Mouse (Mus musculus) gastrocnemius, postnatal 4 days (tissue): ENCODE data around the gene Kdelr3. TPM values are rescaled to one million over a fixed set of nuclear protein-coding genes. Genes with fewer than 3 reads are reported as not detected.

Experiments used
- DNase-seq, 2 experiments: peaks; one replicate each; pipeline ENCODE4 v3.0.0; 2021 to 2022; ENCODE audit warnings: low spot score in 2 of 2, mixed read lengths in 2 of 2
- long read RNA-seq, 2 experiments: library from polyadenylated mRNA; stranded (forward); transcript quantifications; one replicate each; pipeline ENCODE4 v2.0.0; 2021
- total RNA-seq, 2 experiments: library from RNA; stranded (reverse); gene quantifications; 2 replicates each; pipeline ENCODE4 v1.2.3; 2021

The Kdelr3 gene
- 10 to 100 TPM; 49.1 to 55.1 TPM for total RNA-seq
- long read RNA-seq, experiment 1, transcript Kdelr3-201 (5 exons, 1,411 nt), result major isoform, 37 of 40 reads
- long read RNA-seq, experiment 1, partial matches to known transcripts, result 1 of 40 reads
- long read RNA-seq, experiment 1, other reads (novel, unspliced or antisense), result 2 of 40 reads
- long read RNA-seq, experiment 2, transcript Kdelr3-201 (5 exons, 1,411 nt), result major isoform, 34 of 39 reads
- long read RNA-seq, experiment 2, partial matches to known transcripts, result 3 of 39 reads
- long read RNA-seq, experiment 2, other reads (novel, unspliced or antisense), result 2 of 39 reads

GRCm38 (mm10) chr15:79516171-79517096 lies at the start of gene Kdelr3:
TSS of gene Kdelr3 (plus strand) at chr15:79516411.
- DNase-seq, result peak; percentile 78 to 88

- peak; percentile 77 to 82 for DNase-seq
Observed at GRCm38 (mm10) chr15:79466601-79467286, 49.5 kb upstream of the Kdelr3 start.

- no peak for DNase-seq
Observed at GRCm38 (mm10) chr15:79469577-79469976, 46.6 kb upstream of the Kdelr3 start.

GRCm38 (mm10) chr15:79470583-79470982 lies 45.6 kb upstream of the Kdelr3 start:
- DNase-seq, result no peak

GRCm38 (mm10) chr15:79471095-79471494 lies 45.1 kb upstream of the Kdelr3 start:
- no peak for DNase-seq

GRCm38 (mm10) chr15:79473042-79473441 lies 43.2 kb upstream of the Kdelr3 start:
- no peak for DNase-seq

GRCm38 (mm10) chr15:79473638-79474355 lies 42.4 kb upstream of the Kdelr3 start:
- no peak for DNase-seq

- no peak for DNase-seq
Observed at GRCm38 (mm10) chr15:79477227-79477626, 39.0 kb upstream of the Kdelr3 start.

GRCm38 (mm10) chr15:79481181-79481688 lies 35.0 kb upstream of the Kdelr3 start:
- DNase-seq, result no peak

- DNase-seq, result no peak
Observed at GRCm38 (mm10) chr15:79489463-79489862, 26.7 kb upstream of the Kdelr3 start.

GRCm38 (mm10) chr15:79493527-79493926 lies 22.7 kb upstream of the Kdelr3 start:
- no peak for DNase-seq

- DNase-seq, result no peak
Observed at GRCm38 (mm10) chr15:79500110-79500509, 16.1 kb upstream of the Kdelr3 start.

GRCm38 (mm10) chr15:79502891-79503341 lies 13.3 kb upstream of the Kdelr3 start:
- DNase-seq, result no peak

GRCm38 (mm10) chr15:79503438-79503837 lies 12.8 kb upstream of the Kdelr3 start:
- DNase-seq, result no peak

- no peak for DNase-seq
Observed at GRCm38 (mm10) chr15:79504707-79505452, 11.3 kb upstream of the Kdelr3 start, which contains the start of gene Kcnj4. TSS of gene Kcnj4 (minus strand) at chr15:79505241.

- DNase-seq, result peak; percentile 46 to 62
Observed at GRCm38 (mm10) chr15:79505616-79506283, 10.5 kb upstream of the Kdelr3 start.

- no peak for DNase-seq
Observed at GRCm38 (mm10) chr15:79506460-79506859, 9.8 kb upstream of the Kdelr3 start.

- no peak for DNase-seq
Observed at GRCm38 (mm10) chr15:79507055-79507828, 9.0 kb upstream of the Kdelr3 start.
